Mouse (Mus musculus) heart, embryonic 16.5 days (tissue): ENCODE measurements around the gene Dab1. TPM values are rescaled to one million over a fixed set of nuclear protein-coding genes. Genes with fewer than 3 reads are reported as not detected.

Experiments used
- ATAC-seq: fragments of 200-750 bp; cut with Nextera tagmentation; replicated peaks from 2 replicates; pipeline ENCODE4 v1.8.0; 2017; ENCODE audit warnings: moderate number of reproducible peaks; ENCODE audit not compliant: insufficient read depth, low FRiP score; ENCODE audit errors: extremely low read depth
- H3K27ac ChIP-seq: fragments of 300-500 bp; sonication (generic); 2 replicates; pipeline ENCODE4 v1.5.1; 2014; ENCODE audit warnings: mild to moderate bottlenecking, low read length, control low read depth, moderate library complexity
- H3K27me3 ChIP-seq: fragments of 300-500 bp; sonication (generic); 2 replicates; pipeline ENCODE4 v1.6.1; 2014; ENCODE audit warnings: low read length, mixed read lengths; ENCODE audit not compliant: control insufficient read depth, insufficient read depth
- H3K36me3 ChIP-seq: fragments of 300-500 bp; sonication (generic); 2 replicates; pipeline ENCODE4 v1.6.1; 2014; ENCODE audit not compliant: control insufficient read depth, insufficient read depth
- H3K4me1 ChIP-seq: fragments of 300-500 bp; sonication (generic); 2 replicates; pipeline ENCODE4 v1.6.1; 2014; ENCODE audit warnings: low read length, mixed read lengths; ENCODE audit not compliant: control insufficient read depth, insufficient read depth
- H3K4me2 ChIP-seq: fragments of 300-500 bp; sonication (generic); 2 replicates; pipeline ENCODE4 v1.6.1; 2014; ENCODE audit warnings: low read depth, mild to moderate bottlenecking, control low read depth, low read length
- H3K4me3 ChIP-seq: fragments of 300-500 bp; sonication (generic); 2 replicates; pipeline ENCODE4 v1.5.1; 2014; ENCODE audit warnings: mild to moderate bottlenecking, control low read depth, low read length
- H3K9ac ChIP-seq: fragments of 300-500 bp; sonication (generic); 2 replicates; pipeline ENCODE4 v1.6.1; 2014; ENCODE audit warnings: low read length, control low read depth
- H3K9me3 ChIP-seq: fragments of 300-500 bp; sonication (generic); replicated peaks from 2 replicates; pipeline ENCODE4 v1.6.1; 2016; ENCODE audit warnings: low read length; ENCODE audit not compliant: control insufficient read depth
- WGBS: fragments of 180-500 bp; shearing (Covaris S2); extraction: QIAGEN DNeasy Blood & Tissue Kit; methylation state at CpG from one replicate; pipeline ENCODE4 v1.1.7; 2014; 5-methylcytosine and 5-hydroxymethylcytosine counted together
- polyA plus RNA-seq: library from polyadenylated mRNA; unstranded; fragments of >200 nt; fragmentation: Nextera tagmentation; extraction: Ambion mirVana; gene quantifications from 2 replicates; pipeline ENCODE4 v1.2.1, GENCODE M21; 2015

The Dab1 gene
- polyA plus RNA-seq, 1 experiment from 2014 or later: 0.85 TPM

GRCm38 (mm10) chr4:104218765-104219164, 599.6 kb downstream of the Dab1 start:
- Histone ChIP-seq H3K27ac (no peak overlapping the region), H3K9me3 (no peaks in the 10 kb centered on the region), H3K4me3 (no peak overlapping the region), H3K4me1 (peaks cover 2% of the 10 kb centered on the region; the same call in 1 of the 2 replicates), H3K9ac (no peak overlapping the region), H3K4me2 (no peak overlapping the region), H3K27me3 (no peaks in the 10 kb centered on the region), H3K36me3 (no peaks in the 10 kb centered on the region)
- WGBS: 47% methylated on average over 6 of the region's 6 CpGs
- no peak for ATAC-seq

- no peaks in the 10 kb centered on the region for H3K36me3 ChIP-seq
- no peaks in the 10 kb centered on the region for H3K27me3 ChIP-seq
- no peak overlapping the region for H3K4me2 ChIP-seq
- no peak overlapping the region for H3K27ac ChIP-seq
- ATAC-seq: peak; percentile 37; the same call in 1 of the 2 replicates
- peaks cover 2% of the 10 kb centered on the region; the same call in 1 of the 2 replicates for H3K4me1 ChIP-seq
- no peak overlapping the region for H3K9ac ChIP-seq
- H3K9me3 ChIP-seq: no peaks in the 10 kb centered on the region
- 4% methylated on average over 3 of the region's 3 CpGs for WGBS
- H3K4me3 ChIP-seq: no peak overlapping the region
Measured at GRCm38 (mm10) chr4:104220099-104220498, 600.9 kb downstream of the Dab1 start.

GRCm38 (mm10) chr4:104229296-104229695, 610.1 kb downstream of the Dab1 start:
- ATAC-seq: no peak
- Histone ChIP-seq H3K36me3 (no peaks in the 10 kb centered on the region), H3K27me3 (no peaks in the 10 kb centered on the region), H3K9me3 (no peaks in the 10 kb centered on the region), H3K4me3 (no peak overlapping the region), H3K9ac (no peak overlapping the region), H3K4me2 (no peak overlapping the region), H3K4me1 (no peaks in the 10 kb centered on the region), H3K27ac (no peak overlapping the region)
- WGBS: 56% methylated on average over 3 of the region's 3 CpGs

GRCm38 (mm10) chr4:104246506-104246905, 627.3 kb downstream of the Dab1 start:
- no peaks in the 10 kb centered on the region for H3K36me3 ChIP-seq
- no peak overlapping the region for H3K4me2 ChIP-seq
- H3K27ac ChIP-seq: no peak overlapping the region
- WGBS: 19% methylated on average over 1 of the region's 1 CpGs
- H3K4me3 ChIP-seq: no peak overlapping the region
- peak; percentile 45; the same call in 1 of the 2 replicates for ATAC-seq
- H3K4me1 ChIP-seq: no peaks in the 10 kb centered on the region
- no peaks in the 10 kb centered on the region for H3K27me3 ChIP-seq
- no peak overlapping the region for H3K9ac ChIP-seq
- H3K9me3 ChIP-seq: no peaks in the 10 kb centered on the region

- no peak overlapping the region for H3K4me3 ChIP-seq
- H3K36me3 ChIP-seq: no peaks in the 10 kb centered on the region
- no peak overlapping the region for H3K4me2 ChIP-seq
- no peak overlapping the region for H3K9ac ChIP-seq
- no peaks in the 10 kb centered on the region for H3K4me1 ChIP-seq
- 72% methylated on average over 6 of the region's 6 CpGs for WGBS
- H3K9me3 ChIP-seq: no peaks in the 10 kb centered on the region
- no peak for ATAC-seq
- no peak overlapping the region for H3K27ac ChIP-seq
- H3K27me3 ChIP-seq: no peaks in the 10 kb centered on the region
Measured at GRCm38 (mm10) chr4:104249462-104249861, 630.3 kb downstream of the Dab1 start.

- Histone ChIP-seq H3K27me3 (no peaks in the 10 kb centered on the region), H3K9ac (no peak overlapping the region), H3K27ac (no peak overlapping the region), H3K4me3 (no peak overlapping the region), H3K9me3 (no peaks in the 10 kb centered on the region), H3K36me3 (no peaks in the 10 kb centered on the region), H3K4me2 (no peak overlapping the region), H3K4me1 (no peaks in the 10 kb centered on the region)
- WGBS: 84% methylated on average over 8 of the region's 8 CpGs
- ATAC-seq: no peak
Measured at GRCm38 (mm10) chr4:104257776-104258175, 638.6 kb downstream of the Dab1 start.

- no peaks in the 10 kb centered on the region for H3K4me1 ChIP-seq
- no peak overlapping the region for H3K4me2 ChIP-seq
- 74% methylated on average over 6 of the region's 6 CpGs for WGBS
- no peaks in the 10 kb centered on the region for H3K27me3 ChIP-seq
- H3K36me3 ChIP-seq: no peaks in the 10 kb centered on the region
- ATAC-seq: no peak
- no peak overlapping the region for H3K4me3 ChIP-seq
- no peaks in the 10 kb centered on the region for H3K9me3 ChIP-seq
- no peak overlapping the region for H3K27ac ChIP-seq
- no peak overlapping the region for H3K9ac ChIP-seq
Measured at GRCm38 (mm10) chr4:104269422-104270172, 650.4 kb downstream of the Dab1 start.

GRCm38 (mm10) chr4:104270173-104270557, 651.0 kb downstream of the Dab1 start:
- no peaks in the 10 kb centered on the region for H3K4me1 ChIP-seq
- H3K4me3 ChIP-seq: no peak overlapping the region
- H3K4me2 ChIP-seq: no peak overlapping the region
- no peak overlapping the region for H3K27ac ChIP-seq
- whole genome bisulfite sequencing: 78% methylated on average over 5 of the region's 5 CpGs
- no peak for ATAC-seq
- no peaks in the 10 kb centered on the region for H3K36me3 ChIP-seq
- H3K9ac ChIP-seq: no peak overlapping the region
- no peaks in the 10 kb centered on the region for H3K27me3 ChIP-seq
- no peaks in the 10 kb centered on the region for H3K9me3 ChIP-seq

- no peak for ATAC-seq
- 92% methylated on average over 1 of the region's 1 CpGs for WGBS
- H3K4me2 ChIP-seq: no peak overlapping the region
Measured at GRCm38 (mm10) chr4:104275260-104275659, 656.1 kb downstream of the Dab1 start.

More at GRCm38 (mm10) chr4:104275260-104275659, 656.1 kb downstream of the Dab1 start:
- Histone ChIP-seq H3K27me3 (no peaks in the 10 kb centered on the region; the same call in none of the 2 replicates), H3K9ac (no peak overlapping the region), H3K36me3 (no peaks in the 10 kb centered on the region), H3K4me3 (no peak overlapping the region), H3K4me1 (no peaks in the 10 kb centered on the region), H3K9me3 (no peaks in the 10 kb centered on the region), H3K27ac (no peak overlapping the region)
